Mouse (Mus musculus) intestine, embryonic 16.5 days (tissue): ENCODE data around the gene Rpl21. TPM values are rescaled to one million over a fixed set of nuclear protein-coding genes. Genes with fewer than 3 reads are reported as not detected.
"Not testable (repeated sequence)": the region's sequence is repeated elsewhere in the genome, so short reads cannot be mapped to it uniquely, and the experiment has no call there.

Experiments used
- ATAC-seq: fragments of 200-750 bp; cut with Nextera tagmentation; 2 replicates; pipeline ENCODE4 v1.8.0; 2017; ENCODE audit warnings: moderate TSS enrichment, moderate library complexity
- H3K27ac ChIP-seq: fragments of 300-500 bp; sonication (generic); 2 replicates; pipeline ENCODE4 v1.5.1; 2014; ENCODE audit warnings: mild to moderate bottlenecking, low read length
- H3K27me3 ChIP-seq: fragments of 300-500 bp; sonication (generic); replicated peaks from 2 replicates; pipeline ENCODE4 v1.6.1; 2014; ENCODE audit warnings: low read length, control low read depth, mixed read lengths; ENCODE audit not compliant: control insufficient read depth, insufficient read depth
- H3K36me3 ChIP-seq: fragments of 300-500 bp; sonication (generic); 2 replicates; pipeline ENCODE4 v1.6.1; 2014; ENCODE audit warnings: low read length, control low read depth; ENCODE audit not compliant: control insufficient read depth, insufficient read depth
- H3K4me1 ChIP-seq: fragments of 300-500 bp; sonication (generic); 2 replicates; pipeline ENCODE4 v1.6.1; 2014; ENCODE audit warnings: low read length, control low read depth, mixed read lengths; ENCODE audit not compliant: control insufficient read depth, insufficient read depth
- H3K4me2 ChIP-seq: fragments of 300-500 bp; sonication (generic); 2 replicates; pipeline ENCODE4 v1.6.1; 2014; ENCODE audit warnings: low read depth, low read length, control low read depth
- H3K4me3 ChIP-seq: fragments of 300-500 bp; sonication (generic); 2 replicates; pipeline ENCODE4 v1.5.1; 2014; ENCODE audit warnings: mild to moderate bottlenecking, low read length
- H3K9ac ChIP-seq: fragments of 300-500 bp; sonication (generic); 2 replicates; pipeline ENCODE4 v1.6.1; 2014; ENCODE audit warnings: low read depth, low read length
- H3K9me3 ChIP-seq: fragments of 300-500 bp; sonication (generic); 2 replicates; pipeline ENCODE4 v1.6.1; 2016; ENCODE audit warnings: low read length, control low read depth; ENCODE audit not compliant: control insufficient read depth
- WGBS: fragments of 180-500 bp; shearing (Covaris S2); extraction: QIAGEN DNeasy Blood & Tissue Kit; methylation state at CpG from one replicate; pipeline ENCODE4 v1.1.7; 2014; 5-methylcytosine and 5-hydroxymethylcytosine counted together
- polyA plus RNA-seq: library from polyadenylated mRNA; unstranded; fragments of >200 nt; fragmentation: Nextera tagmentation; extraction: Ambion mirVana; gene quantifications from 2 replicates; pipeline ENCODE4 v1.2.1, GENCODE M21; 2015

Gene Rpl21
- polyA plus RNA-seq, 1 experiment from 2014 or later: 503 TPM

- not testable (repeated sequence) for H3K4me2 ChIP-seq, H3K27me3 ChIP-seq, H3K9ac ChIP-seq, H3K36me3 ChIP-seq, H3K9me3 ChIP-seq, ATAC-seq, H3K4me1 ChIP-seq, H3K27ac ChIP-seq, H3K4me3 ChIP-seq
- 77% methylated on average over 4 of the region's 6 CpGs for whole genome bisulfite sequencing
These were observed 45.2 kb downstream of the Rpl21 start for GRCm38 (mm10) chr5:146877882-146878281.

GRCm38 (mm10) chr5:146882261-146882660 lies 49.6 kb downstream of the Rpl21 start:
- ATAC-seq: no peak
- Histone ChIP-seq H3K9ac (no peak overlapping the region), H3K36me3 (no peaks in the 10 kb centered on the region), H3K27me3 (no peaks in the 10 kb centered on the region), H3K27ac (no peak overlapping the region), H3K4me3 (no peak overlapping the region), H3K9me3 (no peaks in the 10 kb centered on the region), H3K4me1 (no peaks in the 10 kb centered on the region), H3K4me2 (no peak overlapping the region)
- WGBS: 81% methylated on average over 6 of the region's 6 CpGs

GRCm38 (mm10) chr5:146883053-146883452 lies 50.4 kb downstream of the Rpl21 start:
- ATAC-seq: no peak
- Histone ChIP-seq H3K27me3 (no peaks in the 10 kb centered on the region), H3K9ac (no peak overlapping the region), H3K36me3 (no peaks in the 10 kb centered on the region), H3K4me2 (no peak overlapping the region), H3K9me3 (no peaks in the 10 kb centered on the region), H3K4me3 (no peak overlapping the region), H3K27ac (no peak overlapping the region), H3K4me1 (no peaks in the 10 kb centered on the region)
- 82% methylated on average over 7 of the region's 7 CpGs for WGBS

GRCm38 (mm10) chr5:146883486-146884272 lies 51.0 kb downstream of the Rpl21 start:
- Histone ChIP-seq H3K27me3 (no peaks in the 10 kb centered on the region), H3K4me1 (no peaks in the 10 kb centered on the region), H3K4me3 (no peak overlapping the region), H3K9me3 (no peaks in the 10 kb centered on the region), H3K4me2 (no peak overlapping the region), H3K27ac (no peak overlapping the region), H3K36me3 (no peaks in the 10 kb centered on the region), H3K9ac (no peak overlapping the region)
- no peak for ATAC-seq
- 84% methylated on average over 15 of the region's 15 CpGs for WGBS

Other genes with a start within 250 kb of the Rpl21 start
- not detected in 2 replicates for gene Gpr12, start 247.7 kb upstream of the Rpl21 start, polyA plus RNA-seq
- gene Usp12, start 37.9 kb upstream of the Rpl21 start, polyA plus RNA-seq: 26.7 and 33.7 TPM in 2 replicates
- gene Rasl11a, start 12.2 kb downstream of the Rpl21 start, polyA plus RNA-seq: 26.5 and 28.3 TPM in 2 replicates
- 127 and 136 TPM in 2 replicates for gene Gtf3a, start 115.8 kb downstream of the Rpl21 start, polyA plus RNA-seq
- gene Mtif3, start 130.9 kb downstream of the Rpl21 start, polyA plus RNA-seq: 28.8 and 31.1 TPM in 2 replicates
- gene Lnx2, start 243.7 kb downstream of the Rpl21 start, polyA plus RNA-seq: 15.2 and 16.6 TPM in 2 replicates
- 136 and 151 TPM in 2 replicates for gene Polr1d, start 244.2 kb downstream of the Rpl21 start, polyA plus RNA-seq